8 mouse cellular contexts compared by ENCODE assay signal in genomic region chr17:48538328-48538727, GRCm38 (mm10).
DNase-seq lines count a peak whose midpoint lies in the region; ATAC-seq and TF ChIP-seq lines count a peak whose summit lies in the region.

No protein-coding gene starts in this region.

- H3K4me1 ChIP-seq in midbrain, embryonic 11.5 days (ENCODE audit: control insufficient read depth, insufficient read depth, low read length): 0 out of 2 replicates have a peak, but pooled peaks cover 2% of the 10 kb centered on the region
- H3K4me1 ChIP-seq in midbrain, embryonic 15.5 days: peaks cover 11% of the 10 kb centered on the region; the same call in 1 of the 2 replicates
- H3K4me1 ChIP-seq in cortical plate, adult 2 months (ENCODE audit: control insufficient read depth, insufficient read depth, low read length): no peaks in the 10 kb centered on the region

- no peak overlapping the region for H3K27ac ChIP-seq in midbrain, embryonic 11.5 days (ENCODE audit: low read depth, low read length)
- no peak overlapping the region for H3K27ac ChIP-seq in midbrain, embryonic 15.5 days
- H3K27ac ChIP-seq in cortical plate, adult 2 months (ENCODE audit: insufficient read depth, low read length): no peak overlapping the region

- no peak overlapping the region for H3K4me3 ChIP-seq in midbrain, embryonic 11.5 days (ENCODE audit: low read depth, low read length)
- H3K4me3 ChIP-seq in midbrain, embryonic 15.5 days: no peak overlapping the region
- H3K4me3 ChIP-seq in cortical plate, adult 2 months (ENCODE audit: insufficient read depth, low read length): no peak overlapping the region

- 84% methylated on average over 5 of the region's 5 CpGs for WGBS in midbrain, embryonic 11.5 days
- 76% methylated on average over 5 of the region's 5 CpGs for WGBS in midbrain, embryonic 15.5 days

- no peak for ATAC-seq in midbrain, embryonic 11.5 days (ENCODE audit: low FRiP score)
- no peak for ATAC-seq in midbrain, embryonic 15.5 days (replicated peaks)
- no peak for ATAC-seq in erythroblast, adult 5-6 weeks (replicated peaks; ENCODE audit: low FRiP score, poor library complexity, severe bottlenecking)

- TF ChIP-seq CTCF in cortical plate, adult 2 months (IDR thresholded peaks at IDR 0.05; ENCODE audit: extremely low read depth, insufficient read depth, low read length): peak; percentile 40; the same call in 1 of the 2 replicates

- no peaks in the 10 kb centered on the region for H3K9me3 ChIP-seq in midbrain, embryonic 11.5 days (ENCODE audit: control insufficient read depth, low read length)
- H3K9me3 ChIP-seq in midbrain, embryonic 15.5 days: no peaks in the 10 kb centered on the region

- TF ChIP-seq POLR2A in cortical plate, adult 2 months (IDR thresholded peaks at IDR 0.05; ENCODE audit: extremely low read depth, insufficient read depth, low read length): no peak

- H3K36me3 ChIP-seq in midbrain, embryonic 11.5 days (ENCODE audit: control insufficient read depth, insufficient read depth, low read length): no peaks in the 10 kb centered on the region
- no peaks in the 10 kb centered on the region for H3K36me3 ChIP-seq in midbrain, embryonic 15.5 days (replicated peaks)

- H3K9ac ChIP-seq in midbrain, embryonic 11.5 days (ENCODE audit: low read length): no peak overlapping the region
- no peak overlapping the region for H3K9ac ChIP-seq in midbrain, embryonic 15.5 days

- DNase-seq in gastrocnemius, postnatal 10 days: peak; percentile 33
- DNase-seq in gastrocnemius, postnatal 25 days: no peak
- DNase-seq in midbrain, embryonic 11.5 days (ENCODE audit: low spot score, missing footprints): peak; percentile 89
- peak; percentile 64 for DNase-seq in retina, embryonic 14.5 days (ENCODE audit: low spot score)
- DNase-seq in heart, adult 9 months (ENCODE audit: low spot score in 2 of 2): no peak

- H3K4me2 ChIP-seq in midbrain, embryonic 11.5 days: no peak overlapping the region
- no peak overlapping the region for H3K4me2 ChIP-seq in midbrain, embryonic 15.5 days

- H3K27me3 ChIP-seq in midbrain, embryonic 11.5 days (ENCODE audit: control insufficient read depth, insufficient read depth, low read length): no peaks in the 10 kb centered on the region
- no peaks in the 10 kb centered on the region for H3K27me3 ChIP-seq in midbrain, embryonic 15.5 days (replicated peaks)

Comparison
In these comparisons a context has a peak if more than half of its experiments do, and no peak if none do; other contexts are left out.
1. DNase-seq: peak in gastrocnemius, postnatal 10 days (single experiment), midbrain, embryonic 11.5 days (single experiment) and retina, embryonic 14.5 days (single experiment); none in gastrocnemius, postnatal 25 days (single experiment) and heart, adult 9 months (0 of 2).